Mouse (Mus musculus) MEL (cell line): Measurements from ENCODE around the gene Caml. TPM values are rescaled to one million over a fixed set of nuclear protein-coding genes. Genes with fewer than 3 reads are reported as not detected.

ENCODE experiments used
- DNase-seq: peaks from one replicate; pipeline ENCODE4 v3.0.0; 2011; ENCODE audit warnings: low read depth, low spot score
- H3K27ac ChIP-seq: 2 replicates; pipeline ENCODE4 v1.5.1; 2012; ENCODE audit warnings: low read depth, mild to moderate bottlenecking, control low read depth, low read length, moderate library complexity; ENCODE audit not compliant: control insufficient read depth
- H3K27me3 ChIP-seq, 2 experiments: fragments of 150-350 bp in 1 of 2; sonication (generic) in 1 of 2; 2 replicates each; pipeline ENCODE4 v1.6.1; 2012; ENCODE audit warnings: low read length in 2 of 2, mild to moderate bottlenecking in 2 of 2, improper control_type of control experiment in 1 of 2, moderate library complexity in 1 of 2; ENCODE audit not compliant: insufficient read depth in 2 of 2, control insufficient read depth in 1 of 2
- H3K36me3 ChIP-seq, 2 experiments: 2 replicates each; pipeline ENCODE4 v1.6.1; 2012 to 2014; ENCODE audit warnings: low read length in 2 of 2, improper control_type of control experiment in 1 of 2, inconsistent platforms in 1 of 2, mild to moderate bottlenecking in 1 of 2; ENCODE audit not compliant: insufficient read depth in 2 of 2, control insufficient read depth in 1 of 2
- H3K4me1 ChIP-seq, 2 experiments: fragments of 150-350 bp in 1 of 2; sonication (generic) in 1 of 2; 2 replicates each; pipeline ENCODE4 v1.6.1; 2012; ENCODE audit warnings: low read length in 2 of 2, improper control_type of control experiment in 1 of 2, mild to moderate bottlenecking in 1 of 2; ENCODE audit not compliant: insufficient read depth in 2 of 2, control insufficient read depth in 1 of 2
- H3K4me3 ChIP-seq, 2 experiments: fragments of 150-350 bp in 1 of 2; sonication (generic) in 1 of 2; 2 replicates each; pipeline ENCODE4 v1.5.1; 2012; ENCODE audit warnings: low read depth in 2 of 2, low read length in 2 of 2, mild to moderate bottlenecking in 2 of 2, moderate library complexity in 2 of 2, control low read depth in 1 of 2, improper control_type of control experiment in 1 of 2; ENCODE audit not compliant: control insufficient read depth in 1 of 2, insufficient read depth in 1 of 2
- H3K79me2 ChIP-seq: 2 replicates; pipeline ENCODE4 v1.6.1; 2012; ENCODE audit warnings: mild to moderate bottlenecking, low read length, moderate library complexity; ENCODE audit not compliant: control insufficient read depth, poor library complexity, insufficient read depth
- H3K9ac ChIP-seq: 2 replicates; pipeline ENCODE4 v1.6.1; 2012; ENCODE audit warnings: low read depth, mild to moderate bottlenecking, control low read depth, low read length, moderate library complexity; ENCODE audit not compliant: control insufficient read depth, poor library complexity, severe bottlenecking
- H3K9me3 ChIP-seq: fragments of 150-350 bp; sonication (generic); replicated peaks from 2 replicates; pipeline ENCODE4 v1.6.1; 2012; ENCODE audit warnings: mild to moderate bottlenecking, low read length, improper control_type of control experiment, moderate library complexity; ENCODE audit not compliant: insufficient read depth
- BHLHE40 ChIP-seq: IDR thresholded peaks from 2 replicates; pipeline ENCODE4 v1.6.1; 2012; ENCODE audit warnings: low read depth, mild to moderate bottlenecking, inconsistent platforms, low read length, improper control_type of control experiment, borderline replicate concordance
- CHD1 ChIP-seq: IDR thresholded peaks from 2 replicates; pipeline ENCODE4 v1.6.1; 2012; ENCODE audit warnings: low read depth, mild to moderate bottlenecking, inconsistent platforms, low read length, improper control_type of control experiment
- CHD2 ChIP-seq: IDR thresholded peaks from 2 replicates; pipeline ENCODE4 v1.6.1; 2011; ENCODE audit warnings: low read length, improper control_type of control experiment
- CTCF ChIP-seq, 3 experiments: IDR thresholded peaks in 2 of 3; conservative IDR thresholded peaks in 1 of 3; 2 replicates each; pipeline ENCODE4 v1.5.1; 2011 to 2012; ENCODE audit warnings: low read length in 3 of 3, low read depth in 2 of 3, mild to moderate bottlenecking in 2 of 3, improper control_type of control experiment in 1 of 3, inconsistent platforms in 1 of 3, mixed read lengths in 1 of 3, moderate library complexity in 1 of 3; ENCODE audit not compliant: control insufficient read depth in 1 of 3, insufficient read depth in 1 of 3, poor library complexity in 1 of 3, severe bottlenecking in 1 of 3
- ELF1 ChIP-seq: IDR thresholded peaks from 2 replicates; pipeline ENCODE4 v1.6.1; 2014; ENCODE audit warnings: low read depth, mild to moderate bottlenecking, inconsistent platforms, low read length, improper control_type of control experiment, moderate library complexity
- EP300 ChIP-seq, 2 experiments: IDR thresholded peaks; 2 replicates each; pipeline ENCODE4 v1.6.1; 2011; ENCODE audit warnings: improper control_type of control experiment in 2 of 2, low read length in 2 of 2, low read depth in 1 of 2, mild to moderate bottlenecking in 1 of 2
- ETS1 ChIP-seq: IDR thresholded peaks from 2 replicates; pipeline ENCODE4 v1.6.1; 2012; ENCODE audit warnings: low read depth, mild to moderate bottlenecking, inconsistent platforms, low read length, improper control_type of control experiment, moderate library complexity
- GABPA ChIP-seq: IDR thresholded peaks from 2 replicates; pipeline ENCODE4 v1.6.1; 2012; ENCODE audit warnings: low read depth, mild to moderate bottlenecking, inconsistent platforms, low read length, improper control_type of control experiment, moderate library complexity
- HCFC1 ChIP-seq: IDR thresholded peaks from 2 replicates; pipeline ENCODE4 v1.6.1; 2012; ENCODE audit warnings: low read depth, mild to moderate bottlenecking, inconsistent platforms, low read length, improper control_type of control experiment, moderate library complexity
- JUND ChIP-seq: IDR thresholded peaks from 2 replicates; pipeline ENCODE4 v1.6.1; 2011; ENCODE audit warnings: low read depth, mild to moderate bottlenecking, improper control_type of control experiment, low read length
- KAT2A ChIP-seq: conservative IDR thresholded peaks from 2 replicates; pipeline ENCODE4 v1.6.1; 2012; ENCODE audit warnings: low read depth, low read length, improper control_type of control experiment, inconsistent platforms
- MAFK ChIP-seq: IDR thresholded peaks from 2 replicates; pipeline ENCODE4 v1.6.1; 2011; ENCODE audit warnings: low read depth, mild to moderate bottlenecking, low read length, improper control_type of control experiment, borderline replicate concordance
- MAX ChIP-seq: IDR thresholded peaks from 2 replicates; pipeline ENCODE4 v1.6.1; 2011; ENCODE audit warnings: low read length, improper control_type of control experiment
- MAZ ChIP-seq: IDR thresholded peaks from 2 replicates; pipeline ENCODE4 v1.6.1; 2012; ENCODE audit warnings: low read depth, mild to moderate bottlenecking, inconsistent platforms, low read length, improper control_type of control experiment
- MEF2A ChIP-seq: IDR thresholded peaks from 2 replicates; pipeline ENCODE4 v1.6.1; 2014; ENCODE audit warnings: low read depth, mild to moderate bottlenecking, inconsistent platforms, low read length, improper control_type of control experiment; ENCODE audit not compliant: poor library complexity, insufficient replicate concordance, severe bottlenecking; ENCODE audit errors: extremely low read depth
- MXI1 ChIP-seq: IDR thresholded peaks from 2 replicates; pipeline ENCODE4 v1.6.1; 2011; ENCODE audit warnings: mild to moderate bottlenecking, low read depth, low read length, improper control_type of control experiment
- MYB ChIP-seq: IDR thresholded peaks from 2 replicates; pipeline ENCODE4 v1.6.1; 2011; ENCODE audit warnings: mild to moderate bottlenecking, low read depth, low read length, improper control_type of control experiment
- MYC ChIP-seq: IDR thresholded peaks from 2 replicates; pipeline ENCODE4 v1.6.1; 2011; ENCODE audit warnings: low read depth, mild to moderate bottlenecking, low read length, improper control_type of control experiment, moderate library complexity
- NELFE ChIP-seq: IDR thresholded peaks from 2 replicates; pipeline ENCODE4 v1.6.1; 2011; ENCODE audit warnings: low read depth, low read length, improper control_type of control experiment
- NRF1 ChIP-seq: IDR thresholded peaks from 2 replicates; pipeline ENCODE4 v1.6.1; 2014; ENCODE audit warnings: low read depth, mild to moderate bottlenecking, inconsistent platforms, low read length, improper control_type of control experiment, moderate library complexity; ENCODE audit not compliant: poor library complexity, insufficient read depth, severe bottlenecking
- POLR2A ChIP-seq, 2 experiments: IDR thresholded peaks; 2 replicates each; pipeline ENCODE4 v1.6.1; 2011 to 2012; ENCODE audit warnings: low read length in 2 of 2, mild to moderate bottlenecking in 2 of 2, control low read depth in 1 of 2, improper control_type of control experiment in 1 of 2, low read depth in 1 of 2, moderate library complexity in 1 of 2; ENCODE audit not compliant: control insufficient read depth in 1 of 2, insufficient read depth in 1 of 2, poor library complexity in 1 of 2
- POLR2AphosphoS2 ChIP-seq: IDR thresholded peaks from 2 replicates; pipeline ENCODE4 v1.6.1; 2011; ENCODE audit warnings: low read length, improper control_type of control experiment
- POLR2AphosphoS5 ChIP-seq: IDR thresholded peaks from 2 replicates; pipeline ENCODE4 v1.6.1; 2012; ENCODE audit warnings: low read depth, borderline replicate concordance, mild to moderate bottlenecking, inconsistent platforms, low read length, moderate library complexity, mixed read lengths
- RAD21 ChIP-seq: IDR thresholded peaks from 2 replicates; pipeline ENCODE4 v1.6.1; 2011; ENCODE audit warnings: mild to moderate bottlenecking, low read depth, low read length, improper control_type of control experiment
- RCOR1 ChIP-seq: IDR thresholded peaks from 2 replicates; pipeline ENCODE4 v1.6.1; 2012; ENCODE audit warnings: low read depth, mild to moderate bottlenecking, inconsistent platforms, low read length, improper control_type of control experiment
- SIN3A ChIP-seq: IDR thresholded peaks from 2 replicates; pipeline ENCODE4 v1.6.1; 2012; ENCODE audit warnings: low read length, improper control_type of control experiment, inconsistent platforms
- SMC3 ChIP-seq: IDR thresholded peaks from 2 replicates; pipeline ENCODE4 v1.6.1; 2011; ENCODE audit warnings: low read depth, low read length, improper control_type of control experiment
- TAL1 ChIP-seq: IDR thresholded peaks from 2 replicates; pipeline ENCODE4 v1.6.1; 2012; ENCODE audit warnings: mild to moderate bottlenecking, inconsistent platforms, low read length, moderate library complexity, mixed read lengths
- TBP ChIP-seq: IDR thresholded peaks from 2 replicates; pipeline ENCODE4 v1.8.0; 2011; ENCODE audit warnings: low read depth, low read length, improper control_type of control experiment
- TCF12 ChIP-seq: IDR thresholded peaks from 2 replicates; pipeline ENCODE4 v1.6.1; 2014; ENCODE audit warnings: low read depth, mild to moderate bottlenecking, inconsistent platforms, low read length, improper control_type of control experiment, moderate library complexity
- UBTF ChIP-seq: IDR thresholded peaks from 2 replicates; pipeline ENCODE4 v1.6.1; 2012; ENCODE audit warnings: low read depth, mild to moderate bottlenecking, inconsistent platforms, low read length, improper control_type of control experiment, moderate library complexity, borderline replicate concordance; ENCODE audit not compliant: insufficient read depth
- USF1 ChIP-seq: IDR thresholded peaks from 2 replicates; pipeline ENCODE4 v1.6.1; 2014; ENCODE audit warnings: low read depth, mild to moderate bottlenecking, inconsistent platforms, low read length, improper control_type of control experiment, moderate library complexity
- USF2 ChIP-seq, 2 experiments: IDR thresholded peaks; 2 replicates each; pipeline ENCODE4 v1.6.1; 2011 to 2012; ENCODE audit warnings: improper control_type of control experiment in 2 of 2, low read length in 2 of 2, borderline replicate concordance in 1 of 2, inconsistent platforms in 1 of 2, low read depth in 1 of 2, mild to moderate bottlenecking in 1 of 2; ENCODE audit not compliant: insufficient read depth in 1 of 2
- ZC3H11A ChIP-seq: IDR thresholded peaks from 2 replicates; pipeline ENCODE4 v1.6.1; 2012; ENCODE audit warnings: low read depth, mild to moderate bottlenecking, inconsistent platforms, low read length, improper control_type of control experiment
- ZKSCAN1 ChIP-seq: IDR thresholded peaks from 2 replicates; pipeline ENCODE4 v1.6.1; 2012; ENCODE audit warnings: low read depth, mild to moderate bottlenecking, inconsistent platforms, low read length, improper control_type of control experiment, moderate library complexity
- ZMIZ1 ChIP-seq: IDR thresholded peaks from 2 replicates; pipeline ENCODE4 v1.6.1; 2012; ENCODE audit warnings: low read depth, mild to moderate bottlenecking, inconsistent platforms, low read length, improper control_type of control experiment, moderate library complexity
- ZNF384 ChIP-seq: IDR thresholded peaks from 2 replicates; pipeline ENCODE4 v1.6.1; 2012; ENCODE audit warnings: low read depth, mild to moderate bottlenecking, inconsistent platforms, low read length, improper control_type of control experiment
- polyA plus RNA-seq, 2 experiments: library from polyadenylated mRNA; stranded (reverse) in 1 of 2; unstranded in 1 of 2; fragments of >175 nt in 1 of 2; fragments of >200 nt in 1 of 2; gene quantifications; 2 replicates each; pipeline versions ENCODE4 v1.2.1 to v1.2.4; 2012; ENCODE audit warnings: low replicate concordance in 2 of 2, low read depth in 1 of 2; ENCODE audit not compliant: insufficient read length in 2 of 2, insufficient read depth in 1 of 2, missing spikeins in 1 of 2
- total RNA-seq: library from RNA; depleted of rRNA; stranded (reverse); fragments of 300-350 nt; gene quantifications from 2 replicates; pipeline ENCODE4 v1.2.3, GENCODE M21; 2012

The Caml gene
- total and polyA plus RNA-seq, 3 experiments: 42.5 to 47.1 TPM; not detected in 1

DNA sequence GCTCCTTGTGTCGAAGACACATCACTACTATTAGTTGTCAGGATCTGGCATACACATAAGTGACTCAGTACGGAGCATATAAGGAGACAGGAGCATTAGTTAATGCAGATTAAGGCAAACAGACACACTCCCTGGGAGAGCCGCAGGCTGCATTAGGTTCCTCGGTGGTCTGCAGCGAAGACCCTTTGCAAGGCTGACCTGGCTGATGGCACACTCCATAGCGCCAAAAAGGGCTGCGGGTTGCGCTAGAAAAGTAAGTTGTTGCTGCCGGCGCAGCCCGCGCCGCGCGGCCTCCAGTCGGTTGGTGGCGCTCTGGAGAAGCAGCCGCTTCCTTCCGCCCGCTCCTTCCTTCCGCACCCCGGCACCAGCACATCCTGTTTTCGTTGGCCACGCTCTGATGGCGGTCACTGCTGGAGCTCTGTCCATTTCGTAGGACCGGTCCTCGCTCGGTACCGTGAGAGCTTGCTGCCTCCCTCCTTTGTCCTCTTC, 11.9 kb downstream of the Caml start, which contains the start of gene Ddx46:
Gene Ddx46, plus strand, starts transcription at position 389 of the 489 bp plus-strand sequence.
- Histone ChIP-seq H3K9me3 (no peaks in the 10 kb centered on the region), H3K9ac (peak within 1 kb of the TSS; percentile 95), H3K27me3 (no peaks in the 10 kb centered on the region), H3K4me1 (peaks cover 0 to 6% of the 10 kb centered on the region in 2 experiments; a peak in 2 of 4 replicates), H3K79me2 (peaks cover 24% of the 10 kb centered on the region), H3K36me3 (peaks cover 11 to 14% of the 10 kb centered on the region in 2 experiments), H3K27ac (peak within 1 kb of the TSS; percentile 49), H3K4me3 (peak within 1 kb of the TSS; percentile 95 to 97)
- DNase-seq: peak; percentile 95
- TF ChIP-seq ETS1 (peak; percentile 48; the same call in 1 of the 2 replicates), CHD2 (no peak), MXI1 (peak; percentile 93), TBP (peak; percentile 84), MAFK (no peak), POLR2AphosphoS2 (peak; percentile 94), MEF2A (no peak), SIN3A (peak; percentile 98), ZC3H11A (no peak), ELF1 (peak; percentile 93), ZMIZ1 (peak; percentile 78), HCFC1 (peak; percentile 95), BHLHE40 (no peak), CTCF (IDR thresholded peaks at IDR 0.05 in 2 of 3, conservative IDR thresholded peaks at IDR 0.05 in 1 of 3; ENCODE audit: control insufficient read depth in 1 of 3, insufficient read depth in 1 of 3, low read depth in 2 of 3, low read length in 3 of 3, poor library complexity in 1 of 3, severe bottlenecking in 1 of 3) (peak; percentile 82 to 91 (median 91)), POLR2A (IDR thresholded peaks at IDR 0.05; ENCODE audit: control insufficient read depth in 1 of 2, insufficient read depth in 1 of 2, low read depth in 1 of 2, low read length in 2 of 2, poor library complexity in 1 of 2) (peak; percentile 82 to 93; a peak in 3 of 4 replicates), SMC3 (peak; percentile 53), CHD1 (no peak), RAD21 (no peak), NELFE (peak; percentile 95), TCF12 (peak; percentile 79), NRF1 (peak; percentile 66), TAL1 (no peak), MAZ (no peak), UBTF (no peak), ZNF384 (no peak), MYC (peak; percentile 83), USF1 (0 out of 2 replicates have a peak, but pooled peaks have one; percentile 19), RCOR1 (no peak), GABPA (peak; percentile 88; the same call in 1 of the 2 replicates), JUND (no peak), ZKSCAN1 (no peak), USF2 (IDR thresholded peaks at IDR 0.05; ENCODE audit: borderline replicate concordance in 1 of 2, insufficient read depth in 1 of 2, low read depth in 1 of 2, low read length in 2 of 2) (no peak), MAX (peak; percentile 88), MYB (peak; percentile 62), POLR2AphosphoS5 (no peak), KAT2A (peak; percentile 75), EP300 (IDR thresholded peaks at IDR 0.05; ENCODE audit: low read depth in 1 of 2, low read length in 2 of 2) (peak in 1 of 2 experiments; percentile 43; a peak in 1 of 4 replicates)
